Mouse (Mus musculus): Measurements from ENCODE around the gene Vps18.

Vps18 gene

DNA sequence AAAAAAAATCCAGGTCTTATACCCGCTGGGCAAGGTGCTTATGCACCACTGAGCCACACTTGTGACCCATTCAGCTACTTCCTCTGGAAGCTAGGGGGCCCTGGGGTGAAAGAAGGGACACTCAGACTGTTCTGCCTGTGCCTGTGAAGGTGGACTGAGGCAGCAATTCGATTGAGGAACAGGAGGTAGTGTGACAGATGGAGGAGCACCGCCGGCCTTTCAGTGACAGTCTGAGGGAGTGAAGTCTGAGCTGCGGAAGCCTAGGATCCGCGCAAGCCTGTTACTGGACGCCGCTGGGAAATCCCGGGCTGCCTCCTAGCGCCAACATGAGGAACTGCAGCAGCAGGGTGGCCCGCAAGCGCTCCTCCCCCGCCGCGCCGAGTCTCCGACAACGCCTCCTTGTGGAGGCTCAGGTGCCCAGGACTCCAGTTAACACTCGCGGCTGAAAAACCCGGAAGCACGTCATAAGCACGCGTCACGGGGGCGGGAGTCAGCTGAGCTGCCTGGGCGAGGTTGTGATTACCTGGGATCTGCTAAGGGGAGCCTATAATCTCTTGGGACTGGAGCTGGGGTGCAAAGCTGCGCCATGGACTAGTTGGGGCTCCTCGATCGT, at the start of gene Vps18:
Vps18 (plus strand) TSS at position 471 of the 613 bp plus-strand sequence.
- DNase-seq = peak; percentile 97

DNA sequence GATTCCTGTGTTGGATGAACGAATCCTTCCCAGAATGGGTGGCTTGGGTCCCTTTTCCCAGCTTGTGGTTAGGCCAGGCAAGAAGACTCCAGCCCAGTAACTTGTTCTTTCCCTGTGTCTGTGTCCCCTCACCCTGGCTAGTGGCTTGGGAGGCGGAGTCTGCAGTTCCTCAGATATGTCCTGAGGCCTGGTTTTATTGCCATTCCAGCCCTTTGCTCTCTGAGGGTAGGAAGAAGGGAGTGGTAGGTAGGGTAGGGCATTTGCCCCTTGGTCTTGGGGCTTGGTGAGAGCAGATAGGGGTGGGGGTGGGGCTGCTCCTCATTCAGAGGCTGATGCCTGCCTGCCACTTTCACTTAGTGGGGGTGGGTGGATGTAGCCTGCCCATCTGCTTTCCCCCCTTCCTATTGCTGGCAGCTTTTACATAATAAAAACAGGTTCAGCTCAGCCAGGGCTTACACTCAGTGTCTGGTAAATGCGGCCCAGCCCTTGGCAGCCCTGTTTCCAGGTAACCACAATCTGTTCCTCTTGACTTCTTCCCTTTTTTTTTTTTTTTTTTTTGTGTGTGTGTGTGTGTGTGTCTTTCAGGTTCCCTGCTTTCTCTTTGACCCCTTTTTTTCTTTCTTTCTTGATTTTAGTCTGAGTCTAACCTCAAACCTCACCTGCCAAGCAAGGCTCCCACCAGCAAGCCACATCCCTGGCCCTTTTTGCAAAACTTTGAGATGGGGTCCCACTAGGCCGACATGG, 48.3 kb upstream of the Vps18 start:
- no peak for DNase-seq

DNA sequence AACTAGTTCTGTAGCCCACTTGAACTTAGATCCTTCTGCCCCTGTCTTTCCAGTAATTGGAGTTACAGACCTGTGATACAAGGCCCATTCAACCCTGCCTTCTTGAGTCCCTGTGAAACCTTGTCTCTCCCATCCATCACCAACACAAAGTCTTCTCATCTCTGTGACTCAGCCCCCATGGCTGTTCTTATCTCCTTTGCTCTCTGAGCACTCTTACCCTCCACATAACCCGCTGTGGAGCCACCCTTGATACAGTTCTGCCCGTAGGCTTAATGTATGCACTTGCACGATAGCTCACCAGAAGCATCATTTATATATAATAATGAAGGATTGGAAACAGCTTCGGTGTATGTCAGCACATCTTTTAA, 47.7 kb upstream of the Vps18 start:
- DNase-seq = no peak

DNA sequence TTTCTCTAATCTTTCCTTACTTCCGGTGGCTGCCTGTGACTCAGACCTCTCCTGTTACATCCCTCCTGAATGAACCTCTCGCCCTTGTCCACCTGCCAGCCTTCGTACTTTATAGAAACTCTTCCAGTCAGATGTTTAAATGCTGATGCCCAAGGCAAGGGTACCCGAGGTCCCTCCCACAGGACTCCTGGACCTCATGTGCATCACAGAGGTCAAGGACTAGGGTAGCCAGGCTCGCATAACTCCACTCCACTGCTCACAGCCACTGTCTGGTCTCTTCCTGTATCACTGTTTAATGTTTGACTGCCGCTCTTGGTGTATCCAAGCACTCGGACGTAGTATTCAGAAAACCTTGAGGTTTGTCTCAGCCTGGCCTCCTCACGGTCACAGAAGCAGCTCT, 46.0 kb upstream of the Vps18 start:
- no peak for DNase-seq

DNA sequence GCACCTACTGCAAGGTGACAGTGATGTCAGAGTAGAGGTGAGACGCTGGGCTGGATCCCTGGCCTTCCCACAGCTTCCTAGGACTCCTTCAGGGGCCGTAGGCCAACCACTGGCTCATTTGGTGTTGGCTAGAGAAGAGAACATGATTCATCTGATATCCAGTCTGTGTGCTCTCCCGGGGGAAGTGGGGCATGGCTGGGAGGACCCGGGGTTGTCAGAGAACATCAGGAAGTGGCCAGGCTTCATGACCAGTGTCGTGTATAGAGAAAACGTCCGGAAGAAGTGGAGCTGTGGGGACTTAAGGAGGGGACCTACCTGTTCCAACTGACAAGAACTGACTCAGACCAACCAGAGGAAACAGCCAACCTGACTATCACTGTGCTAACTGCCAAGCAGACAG, 43.3 kb upstream of the Vps18 start:
- DNase-seq = no peak

DNA sequence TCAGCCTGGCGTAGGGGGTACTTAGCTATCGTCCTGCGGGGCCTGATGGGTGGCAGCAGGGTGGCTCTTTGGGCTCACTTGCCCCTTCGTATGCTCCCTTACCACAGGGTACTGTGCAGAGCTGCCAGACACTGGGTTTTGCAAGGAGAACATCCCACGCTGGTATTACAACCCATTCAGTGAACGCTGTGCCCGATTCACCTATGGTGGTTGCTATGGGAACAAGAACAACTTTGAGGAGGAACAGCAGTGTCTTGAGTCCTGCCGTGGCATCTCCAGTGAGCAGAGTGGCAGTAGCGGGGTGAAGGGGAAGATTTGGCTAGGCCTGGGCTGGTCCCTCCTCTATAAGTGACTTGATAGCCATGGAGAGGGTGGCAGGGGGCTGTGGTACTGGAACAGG, 40.6 kb upstream of the Vps18 start:
- no peak for DNase-seq

DNA sequence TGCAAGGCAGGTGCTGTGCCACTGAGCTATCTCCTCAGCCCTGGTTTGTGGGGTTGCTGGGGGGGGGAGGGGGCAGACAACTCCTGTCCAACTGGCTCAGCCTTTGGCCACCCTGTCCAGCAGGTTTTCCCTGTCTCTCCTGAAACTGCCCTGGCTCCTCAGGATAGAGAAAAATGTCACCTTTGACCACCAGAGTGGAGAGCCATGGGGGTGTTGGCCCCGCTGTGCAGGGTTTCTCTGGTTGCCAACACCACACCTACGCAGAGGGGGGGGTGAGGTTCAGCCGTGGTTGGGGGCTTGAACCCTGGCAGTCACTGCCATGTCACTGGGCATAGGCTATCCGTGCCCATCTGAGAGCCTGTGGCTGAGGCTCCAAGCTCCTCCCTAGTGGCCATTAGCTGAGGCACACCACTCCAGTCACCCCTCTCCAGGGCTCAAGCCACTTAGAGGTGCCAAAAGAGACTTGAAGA, 38.9 kb upstream of the Vps18 start:
- no peak for DNase-seq

DNA sequence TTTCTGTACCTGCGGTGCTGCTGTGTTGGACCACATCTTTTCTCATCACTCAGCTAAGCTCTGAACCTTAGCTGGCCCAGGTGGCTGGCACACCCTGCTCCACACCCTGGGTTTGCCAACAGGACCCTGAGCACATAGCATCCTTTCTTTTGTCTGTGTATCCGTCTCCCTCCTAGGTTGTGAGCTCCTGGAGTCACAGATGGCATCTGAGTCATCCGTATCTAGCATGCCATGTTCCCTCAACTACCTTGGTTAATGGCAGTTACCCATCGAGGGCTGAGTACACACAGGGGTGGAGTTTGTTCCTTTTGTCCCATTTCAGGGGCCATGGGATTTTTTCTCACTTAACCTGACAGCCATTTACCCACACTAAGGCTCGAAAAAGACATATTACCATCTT, 38.2 kb upstream of the Vps18 start:
- no peak for DNase-seq

DNA sequence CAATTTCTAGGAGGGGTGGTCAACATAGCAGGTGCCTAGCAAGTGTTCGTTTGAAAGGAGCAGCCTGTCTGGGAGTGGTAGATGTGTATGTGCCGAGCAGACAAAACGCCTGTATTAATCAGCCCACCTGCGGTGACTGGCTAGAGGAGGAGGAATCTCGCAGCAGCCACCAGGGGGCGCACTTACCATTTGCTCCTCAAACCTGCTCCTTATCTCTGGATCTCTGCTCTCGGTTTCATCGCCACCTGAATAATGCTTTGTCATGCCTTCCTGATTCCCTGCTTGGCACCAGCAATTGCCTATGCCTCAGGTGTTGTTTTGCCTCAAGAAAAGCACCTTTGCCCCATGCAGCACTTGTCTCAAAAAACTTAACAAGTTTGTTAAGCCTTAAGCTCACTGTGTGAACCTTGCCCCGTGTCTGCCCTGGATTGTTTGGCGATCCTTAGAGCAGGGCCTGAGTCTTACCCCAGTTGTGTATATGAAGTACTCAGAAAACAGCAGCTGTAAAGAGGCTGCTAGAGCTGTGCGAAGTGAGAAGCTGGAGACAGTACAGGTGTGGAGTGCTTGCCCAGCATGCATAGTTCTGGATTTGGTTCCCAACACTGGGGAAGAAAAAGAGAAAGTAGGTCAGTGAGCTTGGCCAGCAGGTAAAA, 37.6 kb upstream of the Vps18 start:
- peak; percentile 90 for DNase-seq

DNA sequence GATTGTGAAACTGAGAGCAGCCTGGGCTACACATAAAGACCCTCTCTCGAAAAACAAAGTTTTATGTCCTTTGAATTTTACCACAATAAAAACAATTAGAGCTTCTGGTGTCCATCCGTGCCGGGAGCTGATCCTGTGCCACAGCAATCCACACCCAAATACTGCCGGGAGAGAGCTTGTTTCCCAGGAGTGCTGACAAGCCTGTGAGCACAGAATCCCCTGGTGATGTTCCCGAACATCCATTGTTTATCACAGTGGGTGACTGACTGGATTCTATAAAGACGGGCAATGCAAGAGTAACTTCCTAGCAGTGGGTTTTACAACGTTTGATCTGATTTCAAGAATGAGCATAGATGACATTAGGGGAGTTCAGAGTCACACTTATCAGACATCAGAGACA, 33.6 kb upstream of the Vps18 start:
- no peak for DNase-seq

DNA sequence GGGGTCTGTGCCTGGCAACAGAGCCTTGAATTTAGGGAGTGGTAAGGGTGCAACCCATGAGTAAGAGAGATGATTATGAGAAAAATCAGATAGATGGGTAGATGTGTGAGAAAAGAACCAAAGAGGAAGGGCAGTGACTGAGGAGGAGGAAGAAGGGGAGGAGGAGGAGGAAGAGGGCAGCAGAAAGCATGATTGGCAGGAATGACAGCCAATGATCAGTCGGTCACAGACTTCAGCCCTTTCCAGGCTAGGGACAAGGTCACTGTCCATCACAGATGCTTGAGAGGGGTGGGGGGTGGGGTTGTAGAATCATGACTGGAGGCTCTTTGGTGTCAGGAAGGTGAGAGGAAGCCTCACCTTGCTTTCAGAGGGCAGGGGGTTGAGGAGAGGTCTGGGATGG, 28.0 kb upstream of the Vps18 start:
- DNase-seq = no peak

DNA sequence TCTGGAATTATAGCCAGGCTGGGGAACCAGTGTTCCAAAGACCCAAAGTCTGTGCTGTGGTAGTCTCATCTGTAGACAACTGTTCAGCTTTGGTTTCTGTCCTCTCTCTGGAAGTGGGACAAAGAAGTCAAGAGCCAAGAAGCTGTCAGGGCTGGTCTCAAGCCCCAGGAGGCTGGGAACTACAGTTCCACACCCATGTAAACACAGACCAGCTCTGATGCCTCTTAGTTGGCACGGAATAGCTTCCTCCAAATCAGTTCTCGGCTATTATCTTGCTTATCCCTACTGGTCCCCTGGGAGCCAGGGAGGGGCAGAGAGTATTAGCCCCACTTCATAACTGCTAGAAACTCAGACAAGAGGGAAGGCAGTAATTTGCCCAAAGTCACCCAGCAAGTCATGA, 27.2 kb upstream of the Vps18 start:
- DNase-seq = no peak

DNA sequence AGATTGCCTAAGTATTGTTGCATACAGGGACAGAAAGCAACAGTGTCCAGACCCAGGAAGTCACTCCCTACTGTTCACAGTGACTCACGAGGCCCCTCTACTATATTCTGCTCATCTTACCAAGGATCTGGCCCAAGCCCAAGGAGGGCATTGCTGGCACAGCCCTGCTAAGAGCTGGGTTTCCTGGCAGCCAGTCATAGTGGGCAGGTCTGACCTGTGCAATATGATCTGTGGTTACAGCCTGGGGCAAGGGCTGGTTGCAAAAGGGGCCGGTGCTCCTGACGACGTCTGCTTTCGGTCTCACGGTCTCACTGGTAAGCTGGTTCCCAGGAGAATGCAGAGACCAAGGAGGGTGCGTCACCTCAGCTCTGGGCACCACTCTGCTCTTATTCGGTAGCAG, 25.6 kb upstream of the Vps18 start:
- no peak for DNase-seq

DNA sequence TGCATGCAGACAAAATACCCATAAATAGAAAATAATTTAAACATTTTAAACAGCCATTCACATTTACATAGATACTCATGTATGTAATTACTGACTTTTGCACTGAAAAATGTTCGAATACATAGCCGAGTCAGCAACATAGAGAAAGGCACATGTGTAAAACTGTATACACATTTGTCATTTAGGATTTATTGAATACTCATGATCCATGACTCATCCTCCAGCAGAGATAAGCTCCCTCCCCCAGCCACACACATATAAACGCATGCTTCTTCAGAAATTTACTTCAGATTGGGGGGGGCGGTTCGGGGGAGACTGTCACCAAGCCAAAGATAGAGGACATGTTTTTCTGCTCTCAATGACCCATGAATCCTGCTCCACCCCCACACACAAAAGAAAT, 24.7 kb upstream of the Vps18 start:
- DNase-seq = no peak

DNA sequence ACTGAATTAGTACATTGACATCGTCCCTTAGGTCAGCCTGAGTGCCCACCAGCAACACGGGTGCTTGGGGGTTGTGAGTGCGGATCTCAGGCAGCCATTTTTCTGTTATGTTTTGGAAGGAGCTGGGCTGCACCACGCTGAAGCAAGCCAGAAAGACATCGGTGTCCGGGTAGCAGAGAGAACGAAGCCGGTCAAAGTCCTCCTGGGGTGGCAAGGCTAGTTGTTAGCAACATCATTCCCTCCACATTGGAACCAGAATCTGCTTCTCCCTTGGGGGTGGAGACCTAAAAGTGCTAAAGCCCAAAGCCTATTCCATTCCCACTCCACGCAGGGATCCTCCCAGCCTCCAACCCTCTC, 18.3 kb upstream of the Vps18 start:
- DNase-seq = no peak

DNA sequence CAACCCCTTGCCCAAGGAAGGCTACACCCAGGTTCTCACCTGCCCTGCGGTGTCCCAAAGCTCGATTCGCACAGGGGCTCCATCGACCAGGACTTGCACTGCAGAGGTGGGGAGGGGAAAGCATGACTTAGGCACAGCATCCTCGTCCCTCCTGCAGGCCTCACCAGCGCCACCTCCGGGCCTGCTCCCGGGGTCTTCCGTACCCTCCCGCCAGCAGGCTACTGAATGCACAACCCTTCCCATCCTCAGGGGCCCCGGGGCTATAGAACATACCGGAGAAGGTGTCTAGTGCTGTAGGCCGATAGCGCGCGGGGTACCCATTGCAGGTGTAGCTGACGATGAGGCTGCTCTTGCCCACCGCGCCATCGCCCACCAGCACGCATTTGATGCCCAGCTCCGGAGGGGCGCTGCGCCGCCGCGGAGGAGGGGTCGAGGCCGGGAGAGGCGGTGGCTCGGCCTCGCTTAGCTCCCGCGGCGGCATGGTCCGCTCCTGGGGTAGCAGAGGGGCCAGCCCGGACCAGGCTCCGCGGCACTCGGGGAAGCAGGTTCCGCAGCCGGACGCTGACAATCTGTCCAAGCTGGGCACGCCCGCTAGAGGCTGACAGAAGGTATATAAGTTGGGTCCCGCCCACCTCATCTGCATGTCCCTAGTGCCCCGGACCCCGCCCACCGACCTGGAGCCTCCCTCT, 17.8 kb upstream of the Vps18 start, which contains the start of gene Rhov:
Rhov (minus strand) TSS at position 630 of the 689 bp plus-strand sequence.
- peak; percentile 84 for DNase-seq

DNA sequence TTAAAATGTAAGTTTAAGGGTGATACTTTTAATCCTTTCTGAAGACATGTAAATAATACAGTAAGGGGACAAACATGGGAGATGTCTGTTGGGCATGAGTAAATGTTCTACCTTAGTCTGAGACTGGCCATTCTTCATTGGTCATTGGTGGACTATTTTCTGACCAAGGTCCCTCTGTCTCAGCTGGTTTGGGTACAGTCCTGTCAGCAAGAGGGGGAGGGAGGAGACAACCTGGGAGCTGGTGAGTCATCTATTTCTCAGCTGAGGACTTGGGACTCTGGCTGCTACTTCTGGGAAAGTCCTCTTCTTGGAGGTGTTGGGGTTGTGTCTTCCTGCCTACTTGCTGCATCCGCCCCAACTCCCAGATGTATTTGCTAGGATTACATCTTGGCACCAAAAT, 14.4 kb upstream of the Vps18 start:
- no peak for DNase-seq

DNA sequence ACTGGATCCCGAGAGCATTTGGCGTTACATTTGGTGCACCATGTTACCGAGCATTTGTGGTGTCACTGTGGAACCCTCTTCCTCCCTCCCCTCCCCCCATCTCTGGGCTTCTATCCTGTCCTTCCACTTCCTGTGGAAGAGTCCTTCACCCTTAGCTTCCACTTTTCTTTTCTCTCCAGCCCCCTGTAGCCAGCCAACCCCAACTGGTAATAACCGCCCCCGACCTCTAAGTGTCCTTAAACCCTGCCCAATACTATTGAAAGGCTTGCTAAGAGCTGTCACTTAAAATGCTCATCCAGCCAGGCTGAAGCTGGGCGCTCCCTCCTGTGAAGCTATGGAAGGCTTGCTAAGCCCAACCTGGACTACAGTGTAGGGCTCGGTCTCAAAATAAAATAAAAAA, 11.6 kb upstream of the Vps18 start:
- no peak for DNase-seq

DNA sequence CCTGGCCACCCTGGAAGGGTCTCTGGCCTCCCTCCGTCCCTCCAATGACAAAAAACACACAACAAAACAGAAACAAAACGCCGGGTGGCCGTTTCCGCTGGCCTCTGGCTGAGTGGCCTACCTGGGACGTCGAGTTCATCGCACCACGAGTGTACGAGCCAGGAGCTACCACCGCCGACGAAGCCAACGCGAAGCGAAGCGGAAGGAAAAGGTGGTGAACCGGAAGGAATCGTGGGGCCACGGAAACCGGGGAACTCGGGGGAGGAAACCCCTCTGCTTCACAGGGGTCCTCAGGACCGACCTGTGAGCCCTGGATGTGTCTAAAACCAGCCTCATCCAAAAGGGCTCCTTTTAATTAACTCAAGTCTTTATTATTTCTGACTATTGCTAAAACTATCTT, 10.7 kb upstream of the Vps18 start:
- no peak for DNase-seq

DNA sequence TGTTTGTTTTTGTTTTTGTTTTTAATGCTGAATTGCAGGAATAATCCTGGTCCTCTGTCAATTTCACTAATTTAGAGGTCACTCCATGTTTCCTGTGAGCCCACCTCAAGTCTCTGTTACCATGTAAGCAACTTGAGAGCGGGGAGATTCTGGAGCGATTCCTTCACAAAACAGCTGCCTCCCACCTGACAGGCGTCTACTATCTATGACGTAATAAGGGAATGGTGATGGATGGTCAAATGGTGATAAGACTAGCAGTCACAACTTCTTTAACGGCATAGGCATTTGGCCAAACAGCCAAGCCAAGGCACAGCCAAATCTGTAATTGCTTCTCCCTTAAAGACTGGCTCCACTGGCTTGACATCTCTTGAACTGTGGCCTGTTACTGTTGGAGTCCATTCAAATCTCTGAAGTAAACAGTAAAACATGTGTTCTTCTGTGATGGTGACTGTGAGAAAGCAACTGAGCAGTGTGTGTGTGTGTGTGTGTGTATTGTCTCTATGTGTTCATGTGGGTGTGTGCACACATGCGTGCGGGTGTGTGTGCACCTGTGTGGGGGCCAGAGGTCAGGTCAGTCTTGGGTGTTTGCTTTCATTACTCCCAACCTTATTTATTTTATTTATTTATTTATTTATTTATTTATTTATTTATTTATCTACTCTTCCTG, 6.5 kb upstream of the Vps18 start:
- DNase-seq = no peak

DNA sequence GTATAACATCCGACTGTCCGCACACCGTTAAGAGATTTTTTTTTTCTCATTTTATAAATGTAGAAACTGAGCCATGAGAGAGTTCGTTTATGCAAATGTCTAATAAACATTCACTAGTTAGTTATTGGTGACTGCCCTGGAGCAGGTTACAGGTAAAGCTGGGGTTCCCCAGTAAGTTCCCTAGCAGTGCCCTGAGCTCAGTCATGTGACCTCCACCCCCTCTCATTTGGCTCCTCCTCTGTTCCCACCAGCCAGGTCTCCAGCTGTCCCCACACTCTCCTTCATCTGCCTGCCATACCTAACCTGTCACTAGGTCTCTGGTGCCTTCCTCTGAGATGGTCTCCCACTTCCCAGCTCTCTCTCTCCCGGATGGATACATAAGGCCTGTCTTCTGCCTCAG, 1.2 kb upstream of the Vps18 start:
- DNase-seq = no peak

DNA sequence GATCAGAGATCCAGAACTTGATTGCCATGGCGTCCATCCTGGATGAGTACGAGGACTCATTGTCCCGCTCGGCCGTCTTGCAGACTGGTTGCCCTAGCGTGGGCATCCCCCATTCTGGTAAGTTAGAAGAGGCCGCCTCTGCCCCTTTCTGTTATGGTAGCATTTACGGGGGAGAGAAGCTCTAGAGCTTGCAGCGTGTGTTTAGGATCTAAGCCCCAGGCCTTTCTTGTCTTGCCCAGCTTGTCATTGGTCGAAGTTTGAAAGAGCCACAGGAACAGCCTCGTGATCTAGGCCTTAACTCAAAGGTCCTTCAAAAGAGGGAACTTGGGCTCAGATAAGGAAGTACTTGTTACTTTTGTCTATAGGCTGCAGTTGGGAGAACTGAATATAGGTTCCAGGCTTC, 475 bp downstream of the Vps18 start:
- DNase-seq = no peak

DNA sequence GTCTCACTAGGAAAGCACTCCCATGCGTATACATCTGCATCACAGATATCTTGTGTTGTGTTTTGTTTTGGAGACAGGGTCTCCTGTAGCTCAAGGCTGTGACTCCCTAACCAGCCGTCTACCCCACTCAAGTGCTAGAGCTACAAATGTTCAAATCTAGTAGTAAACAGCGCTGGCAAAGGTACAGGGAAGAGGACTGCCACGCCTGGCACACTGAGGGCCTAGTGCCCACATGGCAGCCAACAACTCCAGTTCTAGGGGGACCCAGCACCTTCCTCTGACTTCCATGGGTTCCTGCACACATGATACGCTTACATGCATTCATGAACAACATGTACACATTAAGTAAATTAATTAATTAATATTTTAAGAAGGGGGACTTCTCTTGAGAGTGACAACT, 3.7 kb downstream of the Vps18 start:
- no peak for DNase-seq
